Mouse (Mus musculus) WW6 (cell line): ENCODE data around the gene Itga4.

Experiments used
- DNase-seq: peaks from one replicate; pipeline ENCODE4 v3.0.0-alpha.2; 2013; ENCODE audit warnings: low read depth, low spot score

The Itga4 gene

DNA sequence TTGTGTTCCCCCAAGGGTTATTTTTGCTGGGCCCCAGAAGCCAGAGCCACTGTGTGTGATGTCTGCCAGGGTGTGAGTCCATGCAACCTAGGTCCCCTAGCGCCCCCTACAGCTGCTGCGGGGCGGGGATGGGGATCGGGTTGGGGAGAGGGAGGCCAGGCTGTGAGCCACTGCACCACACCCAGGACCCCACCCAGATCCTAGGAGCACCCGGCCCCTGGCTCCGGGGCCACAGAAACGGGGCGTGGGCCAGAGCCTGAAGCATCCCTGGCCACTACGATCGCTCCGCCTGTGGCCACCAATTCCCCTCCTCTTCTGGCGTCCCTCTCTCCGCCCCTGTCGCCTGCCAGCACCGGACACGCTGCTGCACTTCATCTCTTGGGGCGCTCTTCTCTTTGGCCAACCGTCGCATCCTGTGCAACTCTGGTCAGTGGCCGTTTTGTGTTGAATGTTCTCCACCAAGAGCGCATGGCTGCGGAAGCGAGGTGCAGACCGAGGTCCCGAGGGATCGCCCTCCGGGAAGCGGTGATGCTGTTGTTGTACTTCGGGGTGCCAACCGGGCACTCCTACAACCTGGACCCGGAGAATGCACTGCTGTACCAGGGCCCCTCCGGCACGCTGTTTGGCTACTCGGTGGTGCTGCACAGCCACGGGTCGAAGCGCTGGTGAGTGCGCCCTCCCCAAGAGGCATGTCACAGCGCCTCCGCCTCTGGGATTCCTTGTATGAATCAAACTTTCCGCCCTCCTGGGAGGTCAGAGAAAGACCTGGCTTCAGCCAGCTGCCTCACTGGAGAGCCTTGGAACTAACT, at the start of gene Itga4:
Gene Itga4, plus strand, starts transcription at position 235 of the 809 bp plus-strand sequence.
- no peak for DNase-seq

DNA sequence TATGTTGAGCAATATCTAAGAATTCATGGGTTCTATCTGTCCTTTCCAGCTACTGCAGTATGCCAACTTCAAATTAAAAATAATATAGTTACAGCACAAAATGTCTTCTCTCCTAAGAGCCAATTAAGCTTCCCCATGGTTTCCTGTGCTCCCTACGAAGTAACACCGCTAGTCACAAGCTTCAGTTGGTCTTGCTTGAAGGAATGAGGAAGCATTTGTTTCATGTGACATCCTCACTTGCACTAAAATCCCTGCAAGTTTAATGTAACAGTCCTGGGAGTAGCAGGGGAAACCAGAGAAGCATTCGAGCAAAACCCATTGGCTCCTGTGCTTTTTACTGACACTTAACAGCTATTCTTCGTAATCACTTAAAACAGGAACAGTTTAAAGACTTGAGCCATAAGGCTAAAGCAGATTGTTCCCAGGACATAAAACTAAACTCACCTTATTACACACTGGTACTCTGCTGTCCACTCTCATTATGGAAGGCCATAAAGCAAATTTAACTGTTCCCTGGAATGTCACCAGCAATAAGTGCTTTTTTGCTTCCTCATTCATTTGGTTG, 49.0 kb upstream of the Itga4 start:
- DNase-seq = no peak

- DNase-seq = no peak
These were observed 40.2 kb upstream of the Itga4 start for GRCm38 (mm10) chr2:79214982-79215381.

- no peak for DNase-seq
These were observed 39.7 kb upstream of the Itga4 start for GRCm38 (mm10) chr2:79215479-79215878.

DNA sequence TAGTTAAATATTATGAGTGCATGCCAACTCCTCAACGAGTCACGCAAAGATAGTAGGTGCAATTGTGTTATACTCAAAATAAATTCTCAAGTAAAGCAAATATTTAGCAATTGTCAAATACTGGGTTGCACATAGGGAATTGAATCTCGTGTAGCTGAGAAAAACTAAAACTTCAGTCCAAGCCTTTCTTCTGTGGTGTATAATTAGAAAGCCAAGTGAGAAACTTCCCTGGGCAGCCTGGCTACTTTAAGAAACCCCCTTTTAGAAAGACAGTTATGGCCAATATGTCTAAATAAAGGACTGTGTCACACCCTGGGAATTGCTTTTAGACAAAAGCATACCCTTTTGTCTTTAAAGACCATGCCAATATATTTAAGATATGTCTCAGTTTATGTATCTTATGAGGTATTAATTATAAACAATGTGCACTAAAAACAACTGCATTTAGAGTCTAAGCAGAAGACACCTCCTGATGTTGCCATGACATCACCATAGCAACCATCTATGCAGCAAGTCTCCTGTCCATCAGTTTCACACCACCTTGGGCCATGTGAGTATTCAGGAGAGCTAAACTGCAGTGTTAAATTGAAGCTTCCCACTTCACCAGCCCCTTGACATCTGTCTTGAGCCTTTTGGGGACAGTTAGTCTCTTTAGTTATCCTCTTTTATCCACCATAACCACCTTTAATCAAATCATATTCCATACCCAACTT, 30.4 kb upstream of the Itga4 start:
- DNase-seq = no peak

DNA sequence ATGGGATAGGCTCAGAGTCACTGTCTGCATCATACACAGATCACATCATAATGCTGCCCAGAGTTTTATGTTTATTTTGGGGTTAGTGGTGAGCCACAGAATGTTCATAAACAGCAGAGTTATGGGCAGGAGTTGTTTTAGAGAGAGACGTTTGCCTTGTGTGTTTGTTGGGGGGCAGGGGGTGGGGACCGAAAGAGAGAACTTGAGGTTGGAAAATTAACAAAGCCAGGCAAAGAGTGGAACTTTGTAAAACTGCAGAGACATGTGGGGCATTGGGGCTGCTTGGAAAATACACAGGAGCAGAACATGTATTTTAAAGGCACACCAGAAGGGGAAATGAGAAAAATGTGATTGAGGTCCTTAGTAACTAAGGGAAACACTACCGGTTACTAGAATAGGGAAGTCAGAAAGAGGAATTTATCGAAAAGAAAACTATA, 27.4 kb upstream of the Itga4 start:
- no peak for DNase-seq

DNA sequence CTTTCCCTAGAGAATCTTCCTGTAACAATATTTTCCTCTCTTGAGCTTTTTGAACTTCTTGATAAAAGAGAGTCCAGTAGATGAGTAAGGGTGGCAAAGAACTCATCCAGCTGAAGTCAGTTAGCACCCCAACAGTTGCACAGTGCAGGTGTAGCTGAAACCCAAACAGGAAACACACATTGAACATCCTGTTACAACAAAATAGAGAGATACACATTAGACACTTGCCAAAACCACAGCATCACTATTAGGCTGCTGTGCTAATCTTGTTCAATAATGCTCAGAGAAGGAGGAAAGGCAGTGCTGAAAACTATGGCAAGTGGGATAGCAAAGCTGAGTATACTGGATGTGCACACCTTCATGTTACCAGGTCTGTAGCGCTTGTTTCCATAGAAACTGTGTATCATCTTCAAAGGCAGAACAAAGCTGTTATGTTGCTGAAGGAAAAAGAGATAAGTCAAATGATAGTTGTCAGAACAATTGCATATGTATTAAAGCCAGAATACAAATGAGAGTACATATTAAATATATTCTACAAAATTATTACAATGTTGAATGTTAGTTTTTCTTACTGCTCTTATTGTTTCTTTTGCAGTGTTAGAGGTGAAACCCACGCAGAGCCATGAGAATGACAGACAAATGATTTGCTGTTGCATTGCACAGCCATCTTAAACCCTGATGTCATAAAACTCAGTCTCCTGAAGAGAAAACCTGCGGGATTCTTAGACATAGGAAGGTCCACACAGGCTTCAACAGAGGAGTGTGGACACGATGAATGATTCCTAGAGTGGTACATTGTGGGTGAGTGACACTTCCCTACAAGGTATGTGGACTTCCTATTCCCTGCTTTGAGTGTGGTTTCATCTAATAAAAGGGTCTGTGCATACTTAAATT, 23.9 kb upstream of the Itga4 start:
- no peak for DNase-seq

- DNase-seq = no peak
These were observed 19.3 kb upstream of the Itga4 start for GRCm38 (mm10) chr2:79235767-79236487.

DNA sequence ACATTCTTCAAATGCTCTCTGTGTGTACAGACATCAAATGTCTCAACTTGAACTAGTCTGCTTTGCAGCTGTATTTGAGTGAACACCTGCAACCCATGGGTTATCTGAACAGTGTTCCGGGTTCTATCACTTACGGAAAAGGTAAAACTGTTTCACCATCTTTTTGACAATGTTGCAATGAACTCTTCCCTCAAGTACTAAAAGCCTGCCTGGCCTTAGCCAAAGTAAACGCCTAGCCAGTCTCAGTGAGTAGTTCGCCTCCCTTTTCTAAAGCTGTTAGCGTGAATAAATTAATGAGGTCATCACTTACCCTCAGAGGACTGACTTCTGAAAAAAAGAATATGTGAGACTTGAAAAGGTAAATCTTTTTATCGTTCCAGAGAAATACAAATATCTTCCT, 18.0 kb upstream of the Itga4 start:
- no peak for DNase-seq

- DNase-seq = no peak
These were observed 10.9 kb upstream of the Itga4 start for GRCm38 (mm10) chr2:79244276-79244675.

GRCm38 (mm10) chr2:79244743-79245142, 10.5 kb upstream of the Itga4 start:
- no peak for DNase-seq

DNA sequence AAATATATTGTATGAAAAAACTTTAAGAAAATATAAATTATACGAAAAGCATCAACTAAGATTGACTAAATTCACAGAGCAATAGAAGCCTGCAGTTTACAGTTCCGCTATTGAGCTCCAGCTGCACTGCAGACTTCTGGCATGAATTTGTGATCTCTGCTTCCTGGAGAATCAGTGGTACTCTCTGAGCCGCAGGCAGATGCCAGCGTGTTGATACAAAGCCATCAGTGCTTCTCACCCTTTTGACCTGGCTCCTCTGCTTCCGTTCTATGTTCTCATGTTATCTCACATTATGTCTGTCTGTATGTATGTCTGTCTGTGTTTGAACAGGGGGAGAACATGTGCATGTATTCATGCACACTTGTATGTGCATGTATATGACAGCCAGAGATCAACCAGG, 6.9 kb upstream of the Itga4 start:
- DNase-seq = no peak

- no peak for DNase-seq
These were observed 4.7 kb upstream of the Itga4 start for GRCm38 (mm10) chr2:79250510-79250909.

DNA sequence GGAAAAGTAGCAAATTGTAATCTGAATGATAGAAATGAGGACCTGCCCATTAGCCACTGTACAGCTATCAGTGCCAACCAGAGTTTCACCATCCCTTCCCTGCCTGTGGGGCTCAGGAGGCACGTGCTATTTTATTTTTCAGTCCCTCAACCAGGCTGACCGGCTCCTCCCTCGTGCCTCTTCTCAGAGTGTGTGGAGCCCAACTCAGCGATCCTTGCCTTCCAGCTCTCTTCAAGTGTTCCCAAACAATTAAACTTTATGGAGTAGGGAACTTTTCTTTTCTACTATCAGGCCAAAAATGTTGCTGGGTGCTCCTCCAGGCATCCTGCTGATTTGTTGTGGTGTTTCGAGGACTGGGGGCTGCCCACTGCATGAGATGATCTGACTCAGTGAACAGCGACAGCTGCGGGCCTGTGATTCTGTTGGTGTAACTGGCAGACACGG, 1.4 kb upstream of the Itga4 start:
- DNase-seq = no peak

DNA sequence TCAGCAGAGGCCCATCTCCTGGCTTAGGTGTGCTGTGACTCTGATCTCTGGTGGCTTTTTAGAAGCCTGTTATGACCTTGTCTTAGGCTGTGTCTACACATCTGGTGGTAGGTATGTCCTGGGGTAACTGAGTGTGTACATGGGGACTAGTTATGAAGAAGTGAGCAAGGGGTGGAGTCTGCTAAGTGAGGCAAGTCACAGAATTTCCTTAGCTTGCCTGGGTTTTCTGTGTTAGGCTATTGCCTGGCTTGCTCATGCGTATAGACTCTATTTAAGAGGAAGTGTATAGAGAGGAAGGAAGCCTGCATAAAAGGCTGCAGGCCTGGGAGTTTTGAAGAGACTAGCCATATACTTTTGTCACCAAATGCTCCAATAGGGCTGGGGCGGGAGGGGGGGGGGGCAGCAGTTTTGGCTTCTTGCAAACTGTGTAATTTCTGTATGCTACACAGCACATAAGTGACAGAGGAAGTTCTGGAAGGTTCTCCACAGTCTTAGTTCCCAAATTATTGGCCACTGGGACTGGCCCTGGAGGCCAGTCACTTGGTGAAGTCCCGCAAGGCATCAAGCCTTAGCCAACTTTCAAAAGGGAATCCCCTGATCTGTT, 536 bp upstream of the Itga4 start:
- DNase-seq = no peak

DNA sequence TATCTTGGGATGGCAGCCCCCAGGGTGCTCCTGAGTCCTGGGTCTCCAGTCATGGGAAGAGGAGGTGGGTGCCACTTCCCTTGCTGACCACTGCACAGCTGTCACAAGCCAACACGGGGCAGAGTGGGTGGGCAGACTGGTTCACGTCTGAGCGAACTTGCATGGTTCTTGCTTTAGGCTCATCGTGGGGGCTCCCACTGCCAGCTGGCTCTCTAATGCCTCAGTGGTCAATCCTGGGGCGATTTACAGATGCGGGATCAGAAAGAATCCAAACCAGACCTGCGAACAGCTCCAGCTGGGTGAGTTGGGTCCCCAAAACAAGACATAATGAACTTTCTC, 744 bp downstream of the Itga4 start:
- DNase-seq = no peak

DNA sequence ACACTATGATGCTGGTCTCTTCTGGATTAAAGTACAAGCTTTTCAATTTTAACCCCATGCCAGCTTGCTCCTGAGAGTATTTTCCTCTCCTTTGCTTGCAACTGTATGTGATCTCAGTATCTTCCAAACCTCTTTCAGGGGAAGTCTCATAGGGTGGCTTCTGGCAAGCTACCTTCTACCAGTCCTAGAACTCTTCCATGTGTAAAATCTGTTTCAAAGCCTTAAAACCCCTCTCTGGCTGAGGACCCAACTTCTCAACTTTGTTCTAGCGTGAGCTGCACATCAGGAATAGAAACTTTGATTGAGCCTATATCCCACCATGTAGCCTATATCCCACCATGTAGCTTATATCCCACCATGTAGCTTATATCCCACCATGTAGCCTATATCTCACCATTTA, 1.1 kb downstream of the Itga4 start:
- no peak for DNase-seq

DNA sequence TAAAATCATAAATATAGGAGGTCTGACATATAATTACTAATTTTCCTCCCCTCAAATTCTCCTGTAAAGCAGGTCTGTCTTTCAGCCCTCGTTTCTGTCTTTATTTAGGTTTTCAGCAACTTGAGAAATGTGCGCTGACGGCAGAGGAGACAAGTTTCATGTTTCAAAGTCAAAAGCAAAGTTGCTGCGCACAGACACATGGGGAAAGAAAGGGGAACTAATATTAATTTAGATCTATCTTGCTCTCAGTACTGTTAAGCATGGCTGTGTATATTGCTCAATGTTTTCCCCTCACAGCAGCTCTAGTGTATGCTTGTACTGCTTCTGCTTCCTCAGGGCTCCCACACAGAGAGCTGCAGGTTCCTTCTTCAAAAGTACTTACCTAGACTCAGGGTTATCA, 1.7 kb downstream of the Itga4 start:
- no peak for DNase-seq

- no peak for DNase-seq
These were observed 2.2 kb downstream of the Itga4 start for GRCm38 (mm10) chr2:79257411-79257810.

DNA sequence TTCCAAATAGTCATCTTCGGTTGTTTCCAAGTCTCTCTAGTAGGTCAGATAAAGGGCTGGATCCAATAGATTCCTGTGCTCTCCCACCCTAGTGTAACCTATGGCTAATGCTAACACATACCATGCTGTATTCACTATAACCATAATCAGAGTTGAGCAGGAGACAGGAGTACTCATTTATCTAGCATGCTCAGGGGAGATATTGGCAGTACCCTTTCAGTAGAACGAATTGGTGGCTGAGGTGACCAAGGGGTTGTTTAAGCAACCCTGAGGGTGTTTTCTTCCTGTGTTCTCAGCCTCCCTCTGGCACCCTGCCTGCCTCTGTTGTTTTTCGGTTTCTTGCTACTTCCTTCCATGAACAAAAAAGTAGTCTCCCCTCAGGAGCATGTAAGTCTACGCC, 4.1 kb downstream of the Itga4 start:
- no peak for DNase-seq

- DNase-seq = no peak
These were observed 10.4 kb downstream of the Itga4 start for GRCm38 (mm10) chr2:79265665-79266064.
